Mouse (Mus musculus): ENCODE results near the gene Kcnab3. TPM values are rescaled to one million over a fixed set of nuclear protein-coding genes. Genes with fewer than 3 reads are reported as not detected.

Kcnab3 gene
- total RNA-seq, 2 experiments from 2014 or later, result 95.5 to 95.8 TPM

- H3K4me3 ChIP-seq, result no peak overlapping the region
- no peak overlapping the region; the same call in 1 of the 2 replicates for H3K27ac ChIP-seq
- DNase-seq (ENCODE audit: extremely low spot score in 1 of 2, low spot score in 2 of 2), result no peak
- intact Hi-C loops (cut with DNase I), result no loop called here
- peak; percentile 54 for TF ChIP-seq CTCF (IDR thresholded peaks at IDR 0.05)
These were observed 46.7 kb downstream of the Kcnab3 start for GRCm38 (mm10) chr11:69372780-69373170.

- H3K4me3 ChIP-seq, result no peak overlapping the region
- DNase-seq (ENCODE audit: extremely low spot score in 1 of 2, low spot score in 2 of 2), result no peak
- intact Hi-C loops (cut with DNase I), result no loop called here
- no peak overlapping the region for H3K27ac ChIP-seq
- TF ChIP-seq CTCF (IDR thresholded peaks at IDR 0.05), result no peak
These were observed 47.3 kb downstream of the Kcnab3 start for GRCm38 (mm10) chr11:69373223-69373965.

DNA sequence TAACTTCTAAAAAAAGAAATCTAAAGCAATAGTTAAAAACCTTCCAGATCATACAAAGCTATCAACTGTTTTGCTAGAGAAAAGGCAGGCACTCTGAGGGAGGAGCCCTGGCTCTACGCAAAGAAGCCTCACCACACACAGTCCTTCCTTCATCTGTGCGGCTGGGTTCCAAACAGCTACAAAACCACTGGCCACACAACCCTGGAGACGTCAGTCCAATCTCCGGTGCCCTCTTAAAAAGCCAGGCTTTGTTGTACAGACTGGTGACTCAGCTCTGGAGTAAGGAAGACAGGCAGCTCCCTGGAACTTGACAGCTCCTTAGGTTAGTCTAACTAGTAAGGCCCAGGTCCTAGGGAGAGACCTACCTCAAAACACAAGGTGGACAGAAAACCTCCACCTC, 49.6 kb downstream of the Kcnab3 start:
- intact Hi-C loops (cut with DNase I), result no loop called here
- no peak for TF ChIP-seq CTCF (IDR thresholded peaks at IDR 0.05)
- DNase-seq (ENCODE audit: extremely low spot score in 1 of 2, low spot score in 2 of 2), result no peak
- Histone ChIP-seq H3K27ac (no peak overlapping the region), H3K4me3 (no peak overlapping the region)

DNA sequence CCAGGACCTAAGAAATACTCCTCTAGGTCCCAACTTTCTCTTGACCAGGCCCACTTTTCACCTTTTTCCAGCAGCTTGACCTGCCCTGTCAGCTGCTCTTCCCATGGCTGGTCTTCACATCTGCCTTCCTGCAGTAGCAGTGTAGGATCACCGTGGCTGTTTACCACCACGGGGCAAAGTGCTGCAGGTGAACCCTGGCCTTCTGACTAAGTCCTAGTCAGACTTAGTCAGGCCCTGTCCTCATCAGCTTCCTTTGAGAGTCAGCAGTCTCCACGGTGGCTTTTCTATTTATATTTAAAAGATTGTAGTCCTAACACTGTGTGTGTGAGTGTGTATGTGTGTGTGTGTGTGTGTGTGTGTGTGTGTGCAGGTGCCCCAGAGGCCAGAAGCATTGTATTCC, 51.7 kb downstream of the Kcnab3 start:
- H3K27ac ChIP-seq, result no peak overlapping the region
- intact Hi-C loops (cut with DNase I), result no loop called here
- no peak for DNase-seq (ENCODE audit: extremely low spot score in 1 of 2, low spot score in 2 of 2)
- TF ChIP-seq CTCF (IDR thresholded peaks at IDR 0.05), result no peak
- no peak overlapping the region for H3K4me3 ChIP-seq

- Histone ChIP-seq H3K27ac (no peak overlapping the region), H3K4me3 (no peak overlapping the region)
- no peak for DNase-seq (ENCODE audit: extremely low spot score in 1 of 2, low spot score in 2 of 2)
- TF ChIP-seq CTCF (IDR thresholded peaks at IDR 0.05), result no peak
- intact Hi-C loops (cut with DNase I), result no loop called here
These were observed 53.5 kb downstream of the Kcnab3 start for GRCm38 (mm10) chr11:69379600-69379999.

DNA sequence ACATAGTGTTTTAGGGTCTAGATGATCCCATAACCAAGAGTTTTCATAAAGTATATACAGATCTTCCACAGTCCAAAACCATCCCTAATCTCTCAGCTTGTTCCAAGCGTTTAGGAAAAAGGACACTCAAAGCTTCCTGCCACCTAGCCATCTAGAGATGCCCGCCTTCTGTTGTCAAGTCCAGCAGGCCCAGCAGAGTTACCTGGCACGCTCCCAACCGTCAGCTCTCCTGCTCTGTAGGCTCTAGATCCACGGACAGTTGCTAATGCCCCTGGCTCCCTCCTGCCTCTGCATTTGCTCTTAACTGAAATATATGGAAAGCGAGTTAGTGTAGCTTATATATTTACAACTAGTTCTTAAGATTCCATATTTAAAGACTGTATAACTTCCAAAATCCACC, 55.3 kb downstream of the Kcnab3 start:
- Histone ChIP-seq H3K27ac (no peak overlapping the region), H3K4me3 (no peak overlapping the region)
- intact Hi-C loops (cut with DNase I), result no loop called here
- TF ChIP-seq CTCF (IDR thresholded peaks at IDR 0.05), result no peak
- no peak for DNase-seq (ENCODE audit: extremely low spot score in 1 of 2, low spot score in 2 of 2)

Other genes with a start within 250 kb of the Kcnab3 start
- 1,000 to 10,000 TPM; 1,115 to 1,119 TPM for gene Vamp2, start 237.8 kb upstream of the Kcnab3 start, total RNA-seq (2021)
- gene Per1, start 231.0 kb upstream of the Kcnab3 start, total RNA-seq (2021), result 100 to 1,000 TPM; 114 to 185 TPM
- under 1 TPM; 0.57 to 0.82 TPM for gene Hes7, start 205.9 kb upstream of the Kcnab3 start, total RNA-seq (2021)
- 1 to 10 TPM; 1.3 to 1.4 TPM for gene 9130213A22Rik, start 203.7 kb upstream of the Kcnab3 start, total RNA-seq (2021)
- 1 to 10 TPM; 6.5 TPM for gene Aloxe3, start 200.4 kb upstream of the Kcnab3 start, total RNA-seq (2021)
- gene Alox12b, start 169.3 kb upstream of the Kcnab3 start, total RNA-seq (2021), result 1 to 10 TPM; 8.7 to 9.8 TPM
- gene Alox8, start 128.4 kb upstream of the Kcnab3 start, total RNA-seq (2021), result 1 to 10 TPM; 6.1 to 6.4 TPM
- 1 to 10 TPM; 1.0 to 1.3 TPM for gene Gucy2e, start 89.2 kb upstream of the Kcnab3 start, total RNA-seq (2021)
- gene Cntrob, start 2.5 kb upstream of the Kcnab3 start, total RNA-seq (2021), result 10 to 100 TPM; 19.2 to 27.1 TPM
- gene Trappc1, start 2.3 kb upstream of the Kcnab3 start, total RNA-seq (2021), result 10 to 100 TPM; 58.8 to 60.1 TPM
- 100 to 1,000 TPM; 170 to 181 TPM for gene Rnf227, start 14.2 kb downstream of the Kcnab3 start, total RNA-seq (2021)
- 100 to 1,000 TPM; 406 to 416 TPM for gene Chd3, start 43.1 kb downstream of the Kcnab3 start, total RNA-seq (2021)
- gene Naa38, start 69.2 kb downstream of the Kcnab3 start, total RNA-seq (2021), result 100 to 1,000 TPM in 1 of 2 experiments, 10 to 100 TPM in 1; 94.0 to 113 TPM
- gene Cyb5d1, start 69.4 kb downstream of the Kcnab3 start, total RNA-seq (2021), result 10 to 100 TPM; 40.7 to 45.6 TPM
- 1 to 10 TPM; 2.9 to 3.8 TPM for gene Tmem88, start 72.0 kb downstream of the Kcnab3 start, total RNA-seq (2021)
- 10 to 100 TPM; 31.1 to 45.3 TPM for gene Kdm6b, start 87.4 kb downstream of the Kcnab3 start, total RNA-seq (2021)
- gene Dnah2, start 222.9 kb downstream of the Kcnab3 start, total RNA-seq (2021), result 1 to 10 TPM; 2.7 to 3.7 TPM
- gene Efnb3, start 233.9 kb downstream of the Kcnab3 start, total RNA-seq (2021), result 10 to 100 TPM; 46.6 to 63.0 TPM

All from left cerebral cortex, adult 2 months (tissue).